Mouse (Mus musculus): ENCODE data around the gene Usp34. TPM values are rescaled to one million over a fixed set of nuclear protein-coding genes. Genes with fewer than 3 reads are reported as not detected.
A peak's percentile ranks its signal among the peaks of the same experiment; 100 is the strongest.
"Not testable (repeated sequence)": the region's sequence is repeated elsewhere in the genome, so short reads cannot be mapped to it uniquely, and the experiment has no call there.

Gene Usp34
- polyA plus RNA-seq, 1 experiment: 23.5 TPM

GRCm38 (mm10) chr11:23284469-23284868 is 22.2 kb upstream of the Usp34 start:
- no peaks in the 10 kb centered on the region for H3K4me1 ChIP-seq (ENCODE audit: control insufficient read depth, insufficient read depth, low read length)
- H3K4me3 ChIP-seq (replicated peaks; ENCODE audit: control insufficient read depth, low read depth, low read length): no peak overlapping the region
- WGBS: 73% methylated on average over 4 of the region's 4 CpGs
- TF ChIP-seq CTCF (IDR thresholded peaks at IDR 0.05; ENCODE audit: control insufficient read depth, insufficient read depth, low read length) (no peak), POLR2A (IDR thresholded peaks at IDR 0.05; ENCODE audit: borderline replicate concordance, control insufficient read depth, low read depth, low read length) (no peak)
- H3K27ac ChIP-seq (ENCODE audit: control insufficient read depth, insufficient read depth, low read depth, low read length, poor library complexity): no peak overlapping the region

- H3K27ac ChIP-seq (ENCODE audit: control insufficient read depth, insufficient read depth, low read depth, low read length, poor library complexity); H3K4me3 ChIP-seq (replicated peaks; ENCODE audit: control insufficient read depth, low read depth, low read length); H3K4me1 ChIP-seq (ENCODE audit: control insufficient read depth, insufficient read depth, low read length): not testable (repeated sequence)
- WGBS: 73% methylated on average over 4 of the region's 4 CpGs
These were observed 17.8 kb upstream of the Usp34 start for GRCm38 (mm10) chr11:23288866-23289265.

GRCm38 (mm10) chr11:23297379-23297778 is 9.3 kb upstream of the Usp34 start:
- Histone ChIP-seq H3K27ac (ENCODE audit: control insufficient read depth, insufficient read depth, low read depth, low read length, poor library complexity) (no peak overlapping the region), H3K4me3 (replicated peaks; ENCODE audit: control insufficient read depth, low read depth, low read length) (no peak overlapping the region), H3K4me1 (ENCODE audit: control insufficient read depth, insufficient read depth, low read length) (no peaks in the 10 kb centered on the region)
- no peak for TF ChIP-seq CTCF (IDR thresholded peaks at IDR 0.05; ENCODE audit: control insufficient read depth, insufficient read depth, low read length)
- TF ChIP-seq POLR2A (IDR thresholded peaks at IDR 0.05; ENCODE audit: borderline replicate concordance, control insufficient read depth, low read depth, low read length): no peak
- WGBS: 94% methylated on average over 2 of the region's 2 CpGs

- TF ChIP-seq CTCF (IDR thresholded peaks at IDR 0.05; ENCODE audit: control insufficient read depth, insufficient read depth, low read length) (no peak), POLR2A (IDR thresholded peaks at IDR 0.05; ENCODE audit: borderline replicate concordance, control insufficient read depth, low read depth, low read length) (no peak)
- WGBS: 90% methylated on average over 2 of the region's 2 CpGs
- H3K4me3 ChIP-seq (replicated peaks; ENCODE audit: control insufficient read depth, low read depth, low read length): no peak overlapping the region
- no peaks in the 10 kb centered on the region for H3K4me1 ChIP-seq (ENCODE audit: control insufficient read depth, insufficient read depth, low read length)
- no peak overlapping the region for H3K27ac ChIP-seq (ENCODE audit: control insufficient read depth, insufficient read depth, low read depth, low read length, poor library complexity)
These were observed 8.4 kb upstream of the Usp34 start for GRCm38 (mm10) chr11:23298301-23298700.

- 92% methylated on average over 1 of the region's 1 CpGs for WGBS
- no peak overlapping the region for H3K4me3 ChIP-seq (replicated peaks; ENCODE audit: control insufficient read depth, low read depth, low read length)
- H3K27ac ChIP-seq (ENCODE audit: control insufficient read depth, insufficient read depth, low read depth, low read length, poor library complexity): no peak overlapping the region; the same call in 1 of the 2 replicates
- no peaks in the 10 kb centered on the region for H3K4me1 ChIP-seq (ENCODE audit: control insufficient read depth, insufficient read depth, low read length)
- no peak for TF ChIP-seq POLR2A (IDR thresholded peaks at IDR 0.05; ENCODE audit: borderline replicate concordance, control insufficient read depth, low read depth, low read length)
- TF ChIP-seq CTCF (IDR thresholded peaks at IDR 0.05; ENCODE audit: control insufficient read depth, insufficient read depth, low read length): no peak
These were observed 6.8 kb upstream of the Usp34 start for GRCm38 (mm10) chr11:23299910-23300309.

GRCm38 (mm10) chr11:23303126-23303525 is 3.6 kb upstream of the Usp34 start:
- Histone ChIP-seq H3K4me1 (ENCODE audit: control insufficient read depth, insufficient read depth, low read length) (no peaks in the 10 kb centered on the region), H3K4me3 (replicated peaks; ENCODE audit: control insufficient read depth, low read depth, low read length) (no peak overlapping the region), H3K27ac (ENCODE audit: control insufficient read depth, insufficient read depth, low read depth, low read length, poor library complexity) (no peak overlapping the region)
- TF ChIP-seq CTCF (IDR thresholded peaks at IDR 0.05; ENCODE audit: control insufficient read depth, insufficient read depth, low read length) (no peak), POLR2A (IDR thresholded peaks at IDR 0.05; ENCODE audit: borderline replicate concordance, control insufficient read depth, low read depth, low read length) (no peak)
- 85% methylated on average over 1 of the region's 1 CpGs for WGBS

- peak overlapping the region; percentile 95 for H3K4me3 ChIP-seq (replicated peaks; ENCODE audit: control insufficient read depth, low read depth, low read length)
These were observed 1.5 kb upstream of the Usp34 start for GRCm38 (mm10) chr11:23305101-23305672.

GRCm38 (mm10) chr11:23305673-23306608 is 754 bp upstream of the Usp34 start:
- Histone ChIP-seq H3K4me1 (ENCODE audit: control insufficient read depth, insufficient read depth, low read length) (no peaks in the 10 kb centered on the region), H3K27ac (ENCODE audit: control insufficient read depth, insufficient read depth, low read depth, low read length, poor library complexity) (peak overlapping the region; percentile 99), H3K4me3 (replicated peaks; ENCODE audit: control insufficient read depth, low read depth, low read length) (peak overlapping the region; percentile 95)
- TF ChIP-seq CTCF (IDR thresholded peaks at IDR 0.05; ENCODE audit: control insufficient read depth, insufficient read depth, low read length): no peak
- peak; percentile 77; the same call in 1 of the 2 replicates for TF ChIP-seq POLR2A (IDR thresholded peaks at IDR 0.05; ENCODE audit: borderline replicate concordance, control insufficient read depth, low read depth, low read length)
- under 1% methylated on average over 96 of the region's 98 CpGs for WGBS

More at GRCm38 (mm10) chr11:23305101-23305672, 1.5 kb upstream of the Usp34 start:
- H3K27ac ChIP-seq (ENCODE audit: control insufficient read depth, insufficient read depth, low read depth, low read length, poor library complexity): peak overlapping the region; percentile 99
- H3K4me1 ChIP-seq (ENCODE audit: control insufficient read depth, insufficient read depth, low read length): not testable (repeated sequence)
- WGBS: 32% methylated on average over 10 of the region's 10 CpGs
